Mouse (Mus musculus) limb, embryonic 13.5 days (tissue): Measurements from ENCODE around the gene Slc22a2. TPM values are rescaled to one million over a fixed set of nuclear protein-coding genes. Genes with fewer than 3 reads are reported as not detected.
A peak's percentile ranks its signal among the peaks of the same experiment; 100 is the strongest.
"Not testable (repeated sequence)": the region's sequence is repeated elsewhere in the genome, so short reads cannot be mapped to it uniquely, and the experiment has no call there.

Experiments used
- ATAC-seq: fragments of 200-750 bp; cut with Nextera tagmentation; 2 replicates; pipeline ENCODE4 v1.8.0; 2017; ENCODE audit warnings: low read depth, moderate number of reproducible peaks, moderate TSS enrichment; ENCODE audit not compliant: low FRiP score
- H3K27ac ChIP-seq: fragments of 300-500 bp; sonication (generic); 2 replicates; pipeline ENCODE4 v1.5.1; 2015; ENCODE audit warnings: inconsistent platforms, mild to moderate bottlenecking, moderate library complexity
- H3K27me3 ChIP-seq: fragments of 300-500 bp; sonication (generic); 2 replicates; pipeline ENCODE4 v1.6.1; 2015; ENCODE audit warnings: mild to moderate bottlenecking, inconsistent platforms
- H3K36me3 ChIP-seq: fragments of 300-500 bp; sonication (generic); 2 replicates; pipeline ENCODE4 v1.6.1; 2015; ENCODE audit warnings: inconsistent platforms, mild to moderate bottlenecking, moderate library complexity
- H3K4me1 ChIP-seq: fragments of 300-500 bp; sonication (generic); 2 replicates; pipeline ENCODE4 v1.6.1; 2015; ENCODE audit warnings: inconsistent platforms
- H3K4me2 ChIP-seq: fragments of 300-500 bp; sonication (generic); replicated peaks from 2 replicates; pipeline ENCODE4 v1.6.1; 2015; ENCODE audit warnings: inconsistent platforms, mild to moderate bottlenecking, moderate library complexity
- H3K4me3 ChIP-seq: fragments of 300-500 bp; sonication (generic); 2 replicates; pipeline ENCODE4 v1.5.1; 2015; ENCODE audit warnings: moderate library complexity, mild to moderate bottlenecking, inconsistent platforms
- H3K9ac ChIP-seq: fragments of 300-500 bp; sonication (generic); 2 replicates; pipeline ENCODE4 v1.6.1; 2015; ENCODE audit warnings: mild to moderate bottlenecking, inconsistent platforms
- H3K9me3 ChIP-seq: fragments of 300-500 bp; sonication (generic); 2 replicates; pipeline ENCODE4 v1.6.1; 2016; ENCODE audit warnings: inconsistent platforms
- WGBS: fragments of 180-500 bp; shearing (Covaris S2); methylation state at CpG from one replicate; pipeline ENCODE4 v1.1.7; 2015; 5-methylcytosine and 5-hydroxymethylcytosine counted together
- polyA plus RNA-seq: library from polyadenylated mRNA; unstranded; fragments of >200 nt; fragmentation: Nextera tagmentation; extraction: Ambion mirVana; gene quantifications from 2 replicates; pipeline ENCODE4 v1.2.1, GENCODE M21; 2015

Slc22a2 gene
- polyA plus RNA-seq, 1 experiment from 2014 or later: not detected

- Histone ChIP-seq H3K9ac (no peak overlapping the region), H3K4me2 (no peak overlapping the region), H3K4me3 (no peak overlapping the region), H3K4me1 (peaks cover 23% of the 10 kb centered on the region), H3K9me3 (no peaks in the 10 kb centered on the region), H3K36me3 (no peaks in the 10 kb centered on the region), H3K27ac (no peak overlapping the region), H3K27me3 (no peaks in the 10 kb centered on the region)
- WGBS: 86% methylated on average over 5 of the region's 5 CpGs
- ATAC-seq: no peak
Observed at GRCm38 (mm10) chr17:12671029-12671605, 87.2 kb downstream of the Slc22a2 start.

- no peaks in the 10 kb centered on the region for H3K36me3 ChIP-seq
- no peak overlapping the region for H3K4me3 ChIP-seq
- H3K27ac ChIP-seq: peak overlapping the region; percentile 29; the same call in 1 of the 2 replicates
- H3K27me3 ChIP-seq: no peaks in the 10 kb centered on the region
- ATAC-seq: no peak
- H3K9me3 ChIP-seq: no peaks in the 10 kb centered on the region
- no peak overlapping the region for H3K4me2 ChIP-seq
- peaks cover 23% of the 10 kb centered on the region for H3K4me1 ChIP-seq
- no peak overlapping the region for H3K9ac ChIP-seq
- 23% methylated on average over 7 of the region's 7 CpGs for WGBS
Observed at GRCm38 (mm10) chr17:12672285-12672790, 88.4 kb downstream of the Slc22a2 start.

- H3K4me3 ChIP-seq: no peak overlapping the region
- no peaks in the 10 kb centered on the region for H3K27me3 ChIP-seq
- H3K27ac ChIP-seq: no peak overlapping the region
- H3K36me3 ChIP-seq: no peaks in the 10 kb centered on the region
- ATAC-seq: no peak
- H3K4me1 ChIP-seq: peaks cover 15% of the 10 kb centered on the region
- H3K9me3 ChIP-seq: no peaks in the 10 kb centered on the region
- H3K9ac ChIP-seq: no peak overlapping the region
- no peak overlapping the region for H3K4me2 ChIP-seq
- WGBS: 63% methylated on average over 3 of the region's 3 CpGs
Observed at GRCm38 (mm10) chr17:12673871-12674270, 89.9 kb downstream of the Slc22a2 start.

- not testable (repeated sequence) for ATAC-seq, H3K4me2 ChIP-seq, H3K27me3 ChIP-seq, H3K9me3 ChIP-seq, H3K27ac ChIP-seq, H3K9ac ChIP-seq, H3K4me1 ChIP-seq, H3K4me3 ChIP-seq, H3K36me3 ChIP-seq
- 95% methylated on average over 7 of the region's 7 CpGs for WGBS
Observed at GRCm38 (mm10) chr17:12674980-12675379, 91.0 kb downstream of the Slc22a2 start.

- 68% methylated on average over 7 of the region's 7 CpGs for WGBS
- peaks cover 9% of the 10 kb centered on the region for H3K36me3 ChIP-seq
- ATAC-seq: no peak
Observed at GRCm38 (mm10) chr17:12675646-12676045, 91.7 kb downstream of the Slc22a2 start, which contains the start of gene Slc22a1. Gene Slc22a1 (minus strand): TSS chr17:12675829.

GRCm38 (mm10) chr17:12677139-12677538 is 93.2 kb downstream of the Slc22a2 start:
- peaks cover 5% of the 10 kb centered on the region for H3K4me1 ChIP-seq
- 0 out of 2 replicates have a peak, but pooled peaks cover 5% of the 10 kb centered on the region for H3K9me3 ChIP-seq
- no peak overlapping the region for H3K9ac ChIP-seq
- ATAC-seq: no peak
- no peak overlapping the region for H3K27ac ChIP-seq
- no peak overlapping the region for H3K4me3 ChIP-seq
- H3K36me3 ChIP-seq: peaks cover 18% of the 10 kb centered on the region
- H3K4me2 ChIP-seq: no peak overlapping the region
- no peaks in the 10 kb centered on the region for H3K27me3 ChIP-seq

More at GRCm38 (mm10) chr17:12675646-12676045, 91.7 kb downstream of the Slc22a2 start, which contains the start of gene Slc22a1:
- Histone ChIP-seq H3K9ac (no peak within 1 kb of the TSS), H3K4me2 (no peak within 1 kb of the TSS), H3K9me3 (0 out of 2 replicates have a peak, but pooled peaks cover 5% of the 10 kb centered on the region), H3K27ac (no peak within 1 kb of the TSS), H3K27me3 (no peaks in the 10 kb centered on the region), H3K4me3 (no peak within 1 kb of the TSS), H3K4me1 (peaks cover 7% of the 10 kb centered on the region)

Other genes starting within 250 kb of the Slc22a2 start
- 0.08 and 0.43 TPM in 2 replicates for gene Plg, start 205.5 kb upstream of the Slc22a2 start, polyA plus RNA-seq
- 0.65 and 0.66 TPM in 2 replicates for gene Slc22a3, start 76.4 kb upstream of the Slc22a2 start, polyA plus RNA-seq
- gene Slc22a1, start 91.7 kb downstream of the Slc22a2 start, polyA plus RNA-seq: 0.25 TPM in 1 of 2 replicates, not detected in the other
- 48.7 and 51.5 TPM in 2 replicates for gene Igf2r, start 185.5 kb downstream of the Slc22a2 start, polyA plus RNA-seq